Mouse (Mus musculus) frontal cortex, postnatal 14 days (tissue): ENCODE measurements at regions not wholly inside any gene's neighbourhood (a gene's known extent, or its start where the extent isn't known, plus 50 kb on each side); places are given as distances from the start of the nearest gene placed in this dataset.
A peak's percentile ranks its signal among the peaks of the same experiment; 100 is the strongest.
"Not testable (repeated sequence)": the region's sequence is repeated elsewhere in the genome, so short reads cannot be mapped to it uniquely, and the experiment has no call there.

Experiments used
- DNase-seq, 2 experiments: peaks; one replicate each; pipeline ENCODE4 v3.0.0; 2022; ENCODE audit warnings: low spot score in 2 of 2

DNA sequence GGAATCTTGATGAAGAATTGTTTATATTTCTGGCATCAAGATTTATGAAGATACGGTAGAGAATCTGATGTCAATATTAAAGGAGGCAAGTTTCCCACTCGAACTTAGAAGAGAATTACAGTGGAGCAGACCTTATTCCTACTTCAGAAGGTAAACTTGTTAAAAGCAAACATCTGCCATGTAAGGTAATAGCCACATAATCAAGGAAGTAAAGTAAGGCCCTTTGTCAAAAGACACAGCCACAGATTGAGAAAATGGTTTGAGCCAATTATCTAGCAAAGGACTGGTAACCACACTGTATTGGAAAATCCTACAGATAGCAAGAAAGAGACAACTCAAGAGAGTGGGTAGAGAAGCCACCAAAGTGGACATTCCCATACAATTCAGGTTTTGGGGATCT, 111.4 kb upstream of the Gm5148 start:
- DNase-seq, result no peak

DNA sequence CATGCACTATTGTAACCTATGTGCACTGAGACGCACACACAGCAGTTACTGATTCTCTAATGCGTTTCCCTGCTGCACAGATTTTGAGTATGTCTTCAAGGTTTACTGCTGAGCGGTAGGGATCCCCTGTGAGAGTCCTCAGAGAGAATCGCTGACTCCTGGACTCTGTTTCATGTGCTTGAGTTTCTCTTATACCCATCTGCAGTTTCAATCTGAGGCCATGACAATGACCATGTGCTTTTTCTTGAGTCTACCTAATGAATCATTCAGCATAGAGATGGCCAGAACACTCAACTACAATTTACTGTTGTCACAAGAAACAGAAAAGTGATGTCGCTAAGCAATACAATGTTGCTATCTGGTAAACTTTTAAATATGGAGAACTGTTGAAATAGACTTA, 110.8 kb upstream of the Gm5148 start:
- no peak for DNase-seq

DNA sequence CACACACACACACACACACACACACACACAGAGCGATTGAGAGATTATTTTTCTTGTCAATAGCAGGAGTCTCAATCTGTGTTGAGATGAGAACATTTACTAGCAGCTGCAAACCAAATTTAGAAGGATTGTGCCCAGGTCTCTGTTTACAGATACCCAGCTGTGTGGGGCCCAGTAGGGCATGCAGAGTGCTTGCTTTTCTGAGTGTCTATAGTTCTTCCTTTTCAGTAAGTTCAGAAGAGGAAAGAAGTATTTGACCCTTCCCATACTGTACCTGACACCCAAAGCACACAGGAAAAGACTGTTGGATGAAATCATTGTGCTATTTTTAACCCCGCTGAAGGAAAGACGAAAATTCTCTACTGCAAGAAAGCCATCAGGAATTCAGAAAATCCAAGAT, 110.3 kb upstream of the Gm5148 start:
- DNase-seq, result no peak

DNA sequence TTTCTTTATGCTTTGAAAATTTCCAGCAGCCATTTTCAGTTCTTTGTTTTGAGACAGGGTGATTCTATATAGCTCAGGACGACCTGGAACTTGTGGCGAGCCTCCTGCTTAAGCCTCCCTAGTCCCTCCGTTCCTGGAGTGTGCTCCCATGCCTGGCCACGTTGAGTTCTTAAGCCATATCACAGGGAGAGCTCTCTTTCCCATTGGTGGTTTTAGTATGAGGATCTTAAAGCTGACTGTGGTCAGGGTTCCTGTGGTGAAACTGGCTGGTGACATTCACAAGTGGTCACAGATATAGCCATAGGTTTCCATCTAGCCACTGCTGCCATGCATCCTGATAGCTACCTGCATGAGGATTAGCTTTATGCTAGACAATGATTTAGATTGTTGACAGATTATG, 109.1 kb upstream of the Gm5148 start:
- DNase-seq, result no peak

DNA sequence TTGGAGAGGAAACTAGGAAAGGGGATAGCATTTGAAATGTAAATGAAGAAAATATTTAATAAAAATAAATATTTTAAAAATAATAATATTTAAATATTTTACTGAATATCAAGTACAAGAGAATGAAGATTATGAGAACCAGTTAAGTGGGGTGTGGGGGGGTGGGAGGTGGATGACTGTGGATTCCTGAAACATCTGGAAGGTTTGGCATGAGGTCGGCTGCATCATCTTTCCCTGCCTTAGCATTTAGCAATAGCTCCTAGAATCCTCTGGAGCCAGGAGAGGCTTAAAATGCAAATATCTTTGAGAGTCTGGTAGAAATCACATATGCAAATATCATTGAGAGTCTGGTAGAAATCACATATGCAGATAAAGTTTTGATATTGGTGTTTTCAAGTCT, 103.3 kb upstream of the Gm5148 start:
- DNase-seq, result no peak

DNA sequence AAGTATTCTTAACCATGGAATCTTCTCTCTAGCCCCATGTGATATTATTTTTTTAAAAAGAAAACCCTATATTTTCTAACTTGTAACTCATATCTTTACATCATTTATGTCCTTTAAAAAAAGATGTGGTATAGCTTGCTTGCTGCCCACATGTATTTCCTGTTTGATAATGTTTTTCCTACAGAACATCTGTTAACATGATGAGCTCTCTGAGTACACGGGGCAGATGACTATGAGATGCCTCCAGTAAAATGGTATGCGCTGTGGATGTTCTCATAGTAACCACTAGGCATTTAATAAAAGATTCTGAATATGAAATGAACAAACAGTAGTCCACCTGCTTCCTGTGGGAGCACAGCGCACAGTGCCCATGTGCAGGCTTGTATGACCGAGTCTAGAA, 101.3 kb upstream of the Gm5148 start:
- no peak for DNase-seq

DNA sequence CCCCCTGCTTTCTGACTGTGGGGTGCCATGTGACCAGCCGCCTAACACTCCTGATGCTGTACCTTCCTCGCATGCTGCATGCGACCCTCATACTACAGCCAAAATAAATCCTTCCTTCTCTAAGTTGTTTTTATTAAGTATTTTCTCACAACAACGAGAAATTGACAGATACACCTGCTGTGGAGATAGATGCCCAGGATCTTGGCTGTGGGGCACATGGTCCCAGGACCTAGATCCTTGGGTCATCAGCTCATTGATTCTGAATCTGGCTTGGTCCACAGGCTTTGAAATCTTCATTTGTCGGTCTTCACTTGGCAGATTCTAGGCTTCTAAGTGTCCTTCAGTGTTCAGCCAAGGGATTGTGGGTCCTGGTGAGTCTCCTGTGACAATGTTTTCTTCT, 100.4 kb upstream of the Gm5148 start:
- no peak for DNase-seq

DNA sequence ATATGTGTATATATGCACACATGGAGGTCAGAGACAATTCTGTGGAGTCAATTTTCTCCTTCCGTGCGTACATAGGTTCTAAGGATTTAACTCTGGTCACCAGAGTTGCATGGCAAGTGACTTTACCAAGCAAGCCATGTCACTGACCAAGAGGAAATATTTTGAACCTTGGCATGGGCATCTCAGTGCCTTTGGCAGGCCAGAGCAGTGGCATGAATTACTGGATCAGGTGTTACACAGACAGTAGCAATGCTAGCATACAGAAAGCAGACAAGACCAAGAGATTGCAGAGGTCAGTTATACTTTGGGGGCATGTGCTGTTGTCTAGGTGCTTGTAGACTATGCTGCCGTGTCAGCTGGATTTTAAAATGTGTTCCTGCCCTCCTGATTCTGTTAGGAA, 95.2 kb upstream of the Gm5148 start:
- DNase-seq, result no peak

DNA sequence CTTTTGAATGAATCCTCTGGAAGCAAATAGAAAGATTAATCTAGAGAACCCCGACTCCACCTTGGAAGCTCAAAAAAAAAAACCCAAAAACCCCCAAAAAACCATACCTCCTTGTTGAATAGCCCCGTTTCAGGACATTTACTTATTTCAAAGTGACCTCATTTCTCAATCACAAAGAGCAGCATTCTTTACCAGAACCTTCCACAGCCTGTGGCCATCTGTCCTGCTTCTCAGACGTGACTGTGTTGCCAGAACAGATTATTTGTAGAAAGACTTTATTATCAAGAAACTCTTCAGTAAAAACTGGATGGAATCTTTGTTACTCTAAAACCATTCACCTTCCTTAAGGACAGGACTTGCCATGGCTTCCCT, 93.1 kb upstream of the Gm5148 start:
- DNase-seq, result no peak

DNA sequence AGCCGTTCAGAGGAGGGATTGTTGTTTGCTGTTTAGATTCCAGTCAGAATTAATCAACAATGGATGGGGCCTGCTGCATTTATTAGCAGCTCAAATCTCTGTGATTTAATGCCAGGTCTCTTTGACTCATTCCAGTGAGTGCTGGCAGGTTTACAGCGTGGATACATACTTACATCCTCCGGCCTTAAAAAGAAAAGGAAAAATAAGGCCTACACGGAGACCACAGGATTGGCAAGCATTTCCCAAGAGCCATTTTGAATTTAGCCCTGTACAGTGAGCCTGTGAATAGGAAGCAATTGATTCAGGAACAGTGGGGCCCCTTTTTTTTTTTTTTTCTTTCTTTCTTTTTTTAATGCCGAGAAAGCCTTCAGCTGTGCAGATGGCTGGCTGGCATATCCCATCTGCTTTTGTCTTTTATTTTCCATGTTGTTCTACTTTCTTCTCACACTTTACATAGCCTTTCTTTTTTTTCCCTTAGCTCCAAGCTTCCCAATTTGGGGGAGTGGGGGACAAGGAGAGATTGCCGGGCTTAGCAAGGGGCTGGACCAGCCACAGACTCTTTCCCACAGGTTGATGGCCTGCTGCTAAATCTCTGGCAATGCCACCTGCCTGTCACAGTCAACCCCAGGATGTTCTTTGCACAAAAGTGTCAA, 92.6 kb upstream of the Gm5148 start:
- DNase-seq, result peak in 1 of 2 experiments; percentile 27

DNA sequence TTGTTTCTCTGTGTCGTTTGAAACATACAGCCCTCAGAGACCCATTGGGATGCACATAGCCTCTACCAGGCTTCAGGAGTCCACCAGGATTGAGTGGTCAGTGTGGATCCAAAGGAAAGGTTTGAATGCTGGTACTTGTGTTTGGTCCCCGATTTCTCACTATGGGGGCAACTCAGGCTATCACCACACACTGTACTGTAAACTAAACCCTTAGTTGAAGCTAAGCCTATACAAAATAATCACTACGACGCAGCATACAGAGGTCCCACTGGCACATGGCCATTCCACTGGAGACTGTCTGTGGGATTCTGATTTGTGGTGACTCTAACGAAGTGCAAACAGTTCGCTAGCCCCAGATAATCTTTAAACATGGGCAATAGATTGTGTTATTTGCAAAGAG, 91.5 kb upstream of the Gm5148 start:
- DNase-seq, result no peak

DNA sequence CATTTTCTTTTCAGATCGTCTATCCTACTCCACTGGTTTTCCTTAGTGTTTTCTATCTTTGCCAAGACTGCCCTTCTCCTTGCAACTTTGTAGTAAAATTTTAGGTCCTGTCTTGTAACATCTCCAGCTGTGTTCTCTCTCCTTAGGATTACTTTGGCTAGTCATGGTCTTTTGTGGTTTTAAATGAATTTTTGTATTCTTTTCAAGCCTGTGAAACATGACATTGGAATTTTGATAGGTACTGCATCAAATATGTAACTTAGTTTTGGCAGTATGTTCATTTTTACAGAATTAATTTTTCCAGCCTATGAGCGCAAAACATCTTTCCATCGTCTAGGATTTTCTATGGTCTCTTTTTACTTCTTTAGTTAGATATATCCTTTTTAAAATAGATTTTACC, 88.6 kb upstream of the Gm5148 start:
- DNase-seq, result no peak

DNA sequence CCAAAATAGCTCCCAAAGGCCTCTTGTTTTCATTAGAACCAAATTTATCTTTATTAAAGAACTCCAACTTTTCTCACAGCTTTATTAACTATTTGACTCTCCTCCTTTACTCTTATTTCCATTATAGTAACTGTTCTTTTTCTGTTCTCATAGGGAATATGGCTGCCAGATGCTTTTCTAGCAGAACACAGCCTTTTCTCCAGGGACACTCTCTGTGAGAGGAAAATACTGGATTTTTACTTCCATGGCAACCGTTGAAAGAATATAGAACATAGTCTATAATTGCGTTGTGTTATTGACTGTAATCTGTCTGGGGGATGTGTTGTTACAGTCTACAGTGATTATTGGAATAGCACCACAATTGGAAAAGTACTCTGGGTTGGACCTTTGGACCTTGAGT, 87.1 kb upstream of the Gm5148 start:
- DNase-seq, result no peak

DNA sequence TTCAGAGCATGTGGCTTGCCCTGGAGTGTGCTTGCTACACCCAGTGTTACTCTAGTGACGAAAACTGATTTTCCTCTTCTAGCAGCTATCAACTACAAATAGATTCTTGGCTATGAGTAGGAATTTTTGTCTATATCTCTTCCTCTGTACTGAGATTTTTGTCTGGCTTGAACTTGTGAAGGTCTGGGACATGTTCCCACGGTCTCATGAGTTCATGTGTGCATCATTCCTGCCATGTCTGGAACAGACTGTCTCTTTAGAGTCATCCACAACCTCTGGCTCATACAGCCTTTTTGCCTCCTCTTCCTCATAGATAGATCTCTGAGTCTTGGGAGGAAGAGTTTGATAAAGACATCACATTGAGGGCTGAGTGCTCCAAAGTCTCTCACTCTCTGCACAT, 86.5 kb upstream of the Gm5148 start:
- no peak for DNase-seq

DNA sequence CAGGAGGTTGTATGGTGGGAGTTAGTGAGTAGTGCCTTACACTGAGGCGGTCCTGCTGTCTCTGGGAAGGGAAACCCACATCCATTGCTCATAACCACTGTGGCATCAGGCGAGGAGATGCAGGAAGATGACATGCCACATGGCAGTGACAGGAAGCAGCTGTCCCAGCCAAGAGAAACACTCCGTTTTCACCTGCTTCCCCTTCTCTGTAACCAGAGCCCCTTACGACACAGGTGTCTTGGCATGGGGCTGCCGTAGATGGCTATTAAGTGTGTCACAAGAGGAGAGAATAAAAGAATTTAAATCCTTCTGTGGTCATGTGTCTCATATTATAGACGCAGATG, 81.5 kb upstream of the Gm5148 start:
- DNase-seq, result no peak

DNA sequence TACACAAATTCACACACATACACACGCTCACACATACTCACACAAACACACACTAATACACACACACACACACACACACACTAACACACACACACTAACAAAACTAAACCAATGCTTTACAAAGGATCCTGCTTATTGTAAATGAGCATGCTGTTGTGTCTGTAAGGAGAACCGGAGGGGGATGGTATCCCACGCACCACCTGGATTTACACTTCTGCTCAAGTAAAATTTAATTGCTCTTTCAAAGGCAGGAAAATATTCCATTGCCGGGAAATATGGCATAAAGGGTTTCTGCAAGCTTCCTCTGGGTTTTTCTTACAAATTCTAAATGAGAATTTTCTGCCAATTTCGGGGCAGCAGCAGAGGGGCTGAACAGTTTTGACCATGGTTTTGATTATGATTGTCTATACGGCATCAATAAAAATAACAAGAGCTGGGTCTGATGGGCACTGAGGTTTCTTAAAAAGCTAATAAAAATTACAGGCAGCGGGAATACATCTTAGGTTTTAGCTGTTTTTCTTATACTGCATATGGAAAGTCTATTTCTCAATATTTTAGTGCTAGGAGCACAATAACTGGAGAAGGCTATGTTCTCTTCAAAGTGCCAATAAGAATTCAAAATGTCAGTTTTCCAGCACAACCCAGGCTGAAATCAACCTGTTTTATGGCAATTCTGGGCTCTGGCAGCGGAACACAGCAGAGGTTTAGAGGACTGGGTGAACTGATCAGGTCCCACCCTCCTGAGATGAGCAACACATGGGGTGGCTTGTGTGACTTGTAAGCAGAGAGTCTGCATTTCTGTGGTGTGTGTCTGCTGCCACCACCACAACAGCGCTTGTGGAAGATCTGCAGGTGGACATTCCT, 80.9 kb upstream of the Gm5148 start:
- no peak for DNase-seq

DNA sequence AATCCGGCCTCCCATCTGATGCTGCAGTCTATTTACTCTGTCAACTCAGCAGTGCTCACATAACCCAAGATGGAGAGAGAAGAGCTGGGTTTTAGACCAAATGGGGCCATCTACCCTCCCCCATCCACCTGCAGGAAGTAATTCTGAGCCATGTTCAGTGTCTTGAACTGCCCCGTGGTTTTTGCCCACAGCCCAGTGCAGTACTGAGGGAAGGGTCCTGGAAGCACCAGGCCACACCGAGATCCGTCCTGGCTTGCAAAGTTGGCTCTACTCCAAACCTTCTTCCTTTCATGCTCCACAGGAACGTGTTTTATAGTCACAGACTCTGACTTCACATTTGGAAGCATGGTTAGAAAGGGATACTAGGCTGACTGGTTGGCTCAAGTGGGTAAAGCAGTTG, 80.0 kb upstream of the Gm5148 start:
- no peak for DNase-seq

DNA sequence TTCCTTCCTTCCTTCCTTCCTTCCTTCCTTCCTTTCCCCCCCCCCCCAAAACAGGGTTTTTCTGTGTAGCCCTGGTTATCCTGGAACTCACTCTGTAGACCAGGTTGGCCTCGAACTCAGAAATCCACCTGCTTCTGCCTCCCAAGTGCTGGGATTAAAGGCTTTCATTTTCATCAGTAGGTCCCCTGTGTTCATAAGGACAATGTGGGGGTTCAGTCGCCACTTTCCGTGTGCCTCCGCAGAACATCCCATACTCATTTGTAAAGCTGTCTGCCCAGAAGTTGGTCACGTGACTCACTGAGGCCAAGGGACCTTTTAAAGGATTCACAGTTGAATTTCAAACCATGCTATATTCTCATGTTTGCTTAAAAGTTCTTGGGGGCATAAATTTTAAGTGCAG, 79.5 kb upstream of the Gm5148 start:
- DNase-seq, result not testable (repeated sequence)

DNA sequence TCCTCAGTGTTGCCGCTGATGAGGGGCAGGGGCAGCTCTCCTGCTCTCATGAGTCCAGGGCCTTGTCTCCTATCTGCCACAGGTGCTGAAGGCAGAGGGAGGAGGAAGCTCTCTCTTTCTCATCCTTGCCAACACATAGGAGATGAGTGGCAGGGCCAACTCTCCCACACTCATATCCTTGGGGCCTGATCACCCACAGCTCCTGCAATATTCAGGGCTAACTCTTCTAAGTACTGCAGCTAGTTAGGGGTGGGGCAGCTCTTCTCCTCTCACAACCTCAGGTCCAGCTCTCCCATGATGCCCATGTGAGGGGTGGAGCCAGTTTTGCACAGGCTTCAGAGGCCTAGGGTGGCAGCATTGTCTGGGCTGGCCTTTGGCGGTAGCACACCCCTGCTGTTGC, 77.3 kb upstream of the Gm5148 start:
- DNase-seq, result no peak

DNA sequence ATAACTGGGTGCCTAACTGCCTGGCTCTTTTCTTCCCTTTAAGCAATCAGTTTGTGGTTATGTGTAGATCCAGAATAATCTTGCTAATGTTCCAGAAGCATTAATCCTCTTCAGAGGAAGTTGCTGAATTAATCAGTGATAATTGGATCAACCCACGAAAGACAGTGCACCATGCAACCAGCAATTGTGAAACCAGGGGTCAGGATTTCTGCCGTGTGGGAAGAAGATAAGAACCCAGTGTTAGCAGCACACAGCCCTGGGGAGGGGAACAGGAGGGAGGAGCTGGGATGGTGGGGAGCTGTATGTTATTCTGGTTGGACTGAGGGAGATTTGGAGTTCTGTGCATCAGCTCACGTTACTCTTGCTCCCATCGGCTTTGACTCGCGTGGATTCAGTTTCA, 75.5 kb upstream of the Gm5148 start:
- no peak for DNase-seq

DNA sequence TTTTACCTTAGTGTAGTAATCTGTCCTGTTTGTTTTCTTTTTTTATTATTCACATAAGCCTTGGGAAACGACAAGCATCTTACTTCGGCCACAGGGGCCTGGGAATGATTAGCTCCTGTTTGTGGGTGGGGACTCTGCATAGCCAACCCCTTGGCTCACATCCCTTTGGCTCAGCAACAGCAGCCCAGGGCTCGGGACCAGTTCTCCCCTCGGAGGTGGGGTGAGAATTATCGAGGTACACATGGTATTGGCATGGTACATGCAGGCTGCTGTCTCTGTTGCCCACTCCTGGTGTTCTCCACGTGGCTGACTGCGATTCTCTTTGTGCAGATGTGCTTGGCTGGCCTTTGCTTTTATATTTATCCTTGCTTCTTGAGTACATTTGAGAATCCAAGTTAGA, 65.4 kb upstream of the Gm5148 start:
- DNase-seq, result no peak

DNA sequence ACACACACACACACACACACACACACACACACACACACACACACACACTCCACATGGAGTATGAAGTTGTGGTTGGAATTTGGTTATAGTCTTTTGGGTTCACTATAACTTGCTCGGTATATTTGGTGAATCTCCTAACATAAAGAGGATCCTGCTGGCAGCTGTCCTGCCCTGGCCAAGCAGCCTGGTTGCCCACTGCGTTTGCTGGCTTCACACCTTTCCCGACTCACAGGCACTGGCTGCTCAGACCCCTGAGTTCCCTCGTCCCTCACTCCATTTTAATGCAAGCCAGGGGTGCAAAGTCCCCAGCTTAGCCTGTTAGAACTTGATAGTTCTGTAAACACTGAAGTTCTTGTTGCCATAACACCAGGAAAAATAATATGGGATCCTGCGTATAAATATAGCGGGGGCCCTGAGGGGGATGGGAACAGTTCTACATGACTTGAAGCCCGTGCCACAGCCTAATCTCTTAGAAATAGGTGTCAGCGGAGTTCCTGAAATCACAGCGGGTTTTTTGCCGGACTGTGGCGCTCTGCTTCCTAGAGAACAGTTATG, 64.9 kb upstream of the Gm5148 start:
- no peak for DNase-seq

DNA sequence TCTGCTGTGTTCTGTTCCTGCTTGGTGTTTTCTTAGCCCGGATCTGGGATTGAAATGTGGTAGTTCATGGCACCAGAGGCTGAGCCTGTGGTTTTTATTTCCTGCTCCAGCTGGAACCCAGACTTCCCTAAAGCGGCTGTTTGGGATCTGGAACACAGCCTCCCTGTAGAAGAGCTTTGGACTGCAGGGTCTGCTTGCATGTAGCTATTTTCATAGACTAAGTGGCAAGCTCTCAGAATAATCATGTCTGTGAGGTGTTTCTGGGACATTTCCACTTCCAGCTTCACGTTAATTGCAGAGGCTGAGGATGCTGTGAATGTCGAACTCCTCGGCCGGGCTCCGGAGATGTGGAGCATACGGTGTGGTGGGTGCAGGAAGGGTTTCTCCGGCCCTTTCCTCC, 64.1 kb upstream of the Gm5148 start:
- no peak for DNase-seq

DNA sequence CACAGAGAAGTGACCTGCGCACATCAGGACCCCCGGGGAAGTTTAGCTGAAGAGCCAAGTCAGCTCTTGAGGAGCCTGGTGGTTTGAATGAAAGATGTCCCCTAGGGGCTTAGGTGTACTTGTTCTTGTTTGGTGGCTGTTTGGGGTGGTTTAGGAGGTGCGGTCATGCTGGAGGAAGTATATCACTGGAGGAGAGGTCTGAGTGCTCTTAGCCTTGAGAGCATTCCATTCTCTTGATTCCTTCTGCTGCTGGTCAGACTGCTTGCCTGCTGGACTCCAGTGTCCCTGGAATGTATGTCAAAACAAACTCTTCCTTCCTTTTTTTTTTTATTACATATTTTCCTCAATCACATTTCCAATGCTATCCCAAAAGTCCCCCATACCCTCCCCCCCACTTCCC, 62.5 kb upstream of the Gm5148 start:
- no peak for DNase-seq
